Mouse (Mus musculus) limb, embryonic 11.5 days (tissue): ENCODE results near the gene Gga3. TPM values are rescaled to one million over a fixed set of nuclear protein-coding genes. Genes with fewer than 3 reads are reported as not detected.

Source experiments
- ATAC-seq: fragments of 200-750 bp; cut with Nextera tagmentation; 2 replicates; pipeline ENCODE4 v1.8.0; 2017; ENCODE audit warnings: low read depth; ENCODE audit not compliant: insufficient number of reproducible peaks, low FRiP score, low TSS enrichment
- DNase-seq: peaks from one replicate; pipeline ENCODE4 v3.0.0-alpha.2; 2015; ENCODE audit warnings: low spot score
- H3K27ac ChIP-seq: fragments of 300-500 bp; sonication (generic); replicated peaks from 2 replicates; pipeline ENCODE4 v1.5.1; 2014; ENCODE audit warnings: low read depth, mild to moderate bottlenecking, low read length
- H3K27me3 ChIP-seq: fragments of 300-500 bp; sonication (generic); 2 replicates; pipeline ENCODE4 v1.6.1; 2014; ENCODE audit warnings: mild to moderate bottlenecking, low read length, mixed read lengths; ENCODE audit not compliant: control insufficient read depth, insufficient read depth
- H3K36me3 ChIP-seq: fragments of 300-500 bp; sonication (generic); 2 replicates; pipeline ENCODE4 v1.6.1; 2014; ENCODE audit warnings: mild to moderate bottlenecking, low read length, moderate library complexity, mixed read lengths; ENCODE audit not compliant: control insufficient read depth, insufficient read depth
- H3K4me1 ChIP-seq: fragments of 300-500 bp; sonication (generic); 2 replicates; pipeline ENCODE4 v1.6.1; 2014; ENCODE audit warnings: low read length, mixed read lengths; ENCODE audit not compliant: control insufficient read depth, insufficient read depth
- H3K4me2 ChIP-seq: fragments of 300-500 bp; sonication (generic); 2 replicates; pipeline ENCODE4 v1.6.1; 2014; ENCODE audit warnings: low read depth, mild to moderate bottlenecking, moderate library complexity; ENCODE audit not compliant: severe bottlenecking
- H3K4me3 ChIP-seq: fragments of 300-500 bp; sonication (generic); 2 replicates; pipeline ENCODE4 v1.5.1; 2014; ENCODE audit warnings: low read depth, low read length
- H3K9ac ChIP-seq: fragments of 300-500 bp; sonication (generic); 2 replicates; pipeline ENCODE4 v1.6.1; 2014; ENCODE audit warnings: mild to moderate bottlenecking, low read length
- H3K9me3 ChIP-seq: fragments of 300-500 bp; sonication (generic); 2 replicates; pipeline ENCODE4 v1.6.1; 2016; ENCODE audit warnings: low read length; ENCODE audit not compliant: control insufficient read depth
- WGBS: fragments of 180-500 bp; shearing (Covaris S2); extraction: QIAGEN DNeasy Blood & Tissue Kit; methylation state at CpG from one replicate; pipeline ENCODE4 v1.1.7; 2014; 5-methylcytosine and 5-hydroxymethylcytosine counted together
- polyA plus RNA-seq: library from polyadenylated mRNA; unstranded; fragments of >200 nt; fragmentation: Nextera tagmentation; extraction: Ambion mirVana; gene quantifications from 2 replicates; pipeline ENCODE4 v1.2.1, GENCODE M21; 2014

The Gga3 gene
- polyA plus RNA-seq, 1 experiment from 2014 or later: 21.3 TPM

GRCm38 (mm10) chr11:115635484-115635883 lies 31.6 kb upstream of the Gga3 start:
- ATAC-seq: no peak
- WGBS: 72% methylated on average over 8 of the region's 8 CpGs
- Histone ChIP-seq H3K27ac (no peak overlapping the region), H3K27me3 (no peaks in the 10 kb centered on the region), H3K4me1 (no peaks in the 10 kb centered on the region), H3K9ac (no peak overlapping the region), H3K9me3 (no peaks in the 10 kb centered on the region), H3K4me2 (no peak overlapping the region), H3K36me3 (no peaks in the 10 kb centered on the region), H3K4me3 (no peak overlapping the region)
- DNase-seq: no peak

GRCm38 (mm10) chr11:115635041-115635440 lies 31.2 kb upstream of the Gga3 start:
- Histone ChIP-seq H3K36me3 (no peaks in the 10 kb centered on the region), H3K4me1 (no peaks in the 10 kb centered on the region), H3K9ac (no peak overlapping the region), H3K27ac (no peak overlapping the region), H3K9me3 (no peaks in the 10 kb centered on the region), H3K27me3 (no peaks in the 10 kb centered on the region), H3K4me3 (no peak overlapping the region), H3K4me2 (no peak overlapping the region)
- 83% methylated on average over 8 of the region's 8 CpGs for WGBS
- ATAC-seq (no peak), DNase-seq (no peak)

DNA sequence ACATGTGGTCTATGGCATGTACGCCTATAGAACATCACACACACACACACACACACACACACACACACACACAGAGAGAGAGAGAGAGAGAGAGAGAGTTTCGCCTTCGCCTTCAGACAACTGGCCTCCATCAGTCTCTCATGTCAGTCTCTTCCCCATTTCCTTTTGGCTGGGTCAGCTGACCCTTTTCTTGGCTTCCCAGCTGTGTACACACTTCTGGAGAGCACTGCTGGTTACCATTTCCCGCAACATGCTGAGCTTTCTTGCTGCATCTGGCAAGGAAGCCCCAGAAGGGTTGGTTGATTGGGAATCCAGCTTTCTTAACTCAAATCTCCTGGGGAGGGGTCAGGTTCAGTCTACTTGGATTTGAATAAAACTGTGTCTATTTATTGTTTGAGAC lies 30.3 kb upstream of the Gga3 start:
- H3K9ac ChIP-seq: no peak overlapping the region
- no peaks in the 10 kb centered on the region for H3K36me3 ChIP-seq
- 79% methylated on average over 4 of the region's 4 CpGs for WGBS
- no peak for DNase-seq
- no peaks in the 10 kb centered on the region for H3K4me1 ChIP-seq
- H3K4me2 ChIP-seq: no peak overlapping the region
- H3K27me3 ChIP-seq: no peaks in the 10 kb centered on the region
- no peaks in the 10 kb centered on the region for H3K9me3 ChIP-seq
- H3K27ac ChIP-seq: no peak overlapping the region
- no peak overlapping the region for H3K4me3 ChIP-seq
- ATAC-seq: no peak

DNA sequence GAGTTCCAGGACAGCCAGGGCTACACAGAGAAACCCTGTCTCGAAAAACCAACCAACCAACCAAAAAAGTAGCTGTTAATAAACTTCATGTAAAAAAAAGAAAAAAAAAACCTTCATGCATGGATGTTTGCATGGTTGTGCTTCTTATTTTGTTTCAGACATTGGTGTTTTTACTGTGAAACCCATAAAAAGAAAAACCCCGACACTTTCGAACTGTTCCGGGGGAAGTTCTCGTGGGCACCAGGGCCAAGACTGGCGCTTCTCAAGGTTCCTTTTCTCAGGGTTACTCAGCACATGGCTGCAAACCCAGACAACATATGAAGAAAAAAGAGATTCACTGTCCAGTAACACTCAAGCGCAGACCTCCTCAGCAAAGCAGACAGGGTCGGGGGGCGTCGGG lies 29.0 kb upstream of the Gga3 start:
- Histone ChIP-seq H3K36me3 (no peaks in the 10 kb centered on the region), H3K27ac (no peak overlapping the region), H3K4me2 (no peak overlapping the region), H3K9ac (no peak overlapping the region), H3K9me3 (no peaks in the 10 kb centered on the region), H3K4me3 (no peak overlapping the region), H3K4me1 (no peaks in the 10 kb centered on the region), H3K27me3 (no peaks in the 10 kb centered on the region)
- 90% methylated on average over 10 of the region's 10 CpGs for WGBS
- DNase-seq (no peak), ATAC-seq (no peak)

DNA sequence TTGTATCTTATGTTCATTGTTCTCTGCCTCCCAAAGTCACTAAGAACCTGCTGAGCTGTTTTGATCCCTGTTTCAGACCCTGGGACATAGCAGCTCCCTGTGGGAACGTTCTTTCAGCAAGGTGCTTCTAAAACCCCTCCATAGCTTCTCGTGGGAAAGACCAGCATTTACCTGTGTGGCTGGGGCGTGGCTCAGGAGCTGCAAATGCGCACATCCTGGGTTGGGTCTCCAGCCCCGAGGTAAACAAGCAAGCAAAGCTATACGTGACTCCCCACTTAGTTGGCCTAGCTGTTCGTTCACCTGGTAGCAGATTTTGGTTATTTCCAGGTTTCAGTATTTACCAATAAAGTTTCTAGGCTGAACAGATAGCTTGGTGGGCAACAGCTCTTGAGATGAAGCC lies 28.4 kb upstream of the Gga3 start:
- H3K36me3 ChIP-seq: no peaks in the 10 kb centered on the region
- 77% methylated on average over 7 of the region's 7 CpGs for WGBS
- no peak overlapping the region for H3K27ac ChIP-seq
- DNase-seq (no peak), ATAC-seq (no peak)
- H3K9ac ChIP-seq: no peak overlapping the region
- no peaks in the 10 kb centered on the region for H3K27me3 ChIP-seq
- H3K4me1 ChIP-seq: no peaks in the 10 kb centered on the region
- no peak overlapping the region for H3K4me2 ChIP-seq
- no peaks in the 10 kb centered on the region for H3K9me3 ChIP-seq
- no peak overlapping the region for H3K4me3 ChIP-seq

- Histone ChIP-seq H3K9me3 (no peaks in the 10 kb centered on the region), H3K27ac (no peak overlapping the region), H3K4me1 (no peaks in the 10 kb centered on the region), H3K4me2 (no peak overlapping the region), H3K4me3 (no peak overlapping the region), H3K27me3 (no peaks in the 10 kb centered on the region), H3K36me3 (no peaks in the 10 kb centered on the region), H3K9ac (no peak overlapping the region)
- ATAC-seq: no peak
- WGBS: 15% methylated on average over 3 of the region's 3 CpGs
- peak; percentile 49 for DNase-seq
Measured at GRCm38 (mm10) chr11:115631505-115631890, 27.6 kb upstream of the Gga3 start.

- no peaks in the 10 kb centered on the region for H3K9me3 ChIP-seq
- no peak for ATAC-seq
- no peaks in the 10 kb centered on the region for H3K27me3 ChIP-seq
- H3K4me2 ChIP-seq: no peak overlapping the region
- 55% methylated on average over 16 of the region's 16 CpGs for WGBS
- no peak overlapping the region for H3K27ac ChIP-seq
- DNase-seq: no peak
- no peaks in the 10 kb centered on the region for H3K36me3 ChIP-seq
- H3K4me3 ChIP-seq: no peak overlapping the region
- no peak overlapping the region for H3K9ac ChIP-seq
- no peaks in the 10 kb centered on the region for H3K4me1 ChIP-seq
Measured at GRCm38 (mm10) chr11:115630532-115631504, 27.0 kb upstream of the Gga3 start.

- H3K9me3 ChIP-seq: no peaks in the 10 kb centered on the region
- H3K4me3 ChIP-seq: no peak overlapping the region
- DNase-seq: no peak
- ATAC-seq: no peak
- no peaks in the 10 kb centered on the region for H3K27me3 ChIP-seq
- H3K4me1 ChIP-seq: no peaks in the 10 kb centered on the region
- WGBS: 87% methylated on average over 13 of the region's 13 CpGs
- H3K36me3 ChIP-seq: no peaks in the 10 kb centered on the region
- H3K27ac ChIP-seq: no peak overlapping the region
- H3K4me2 ChIP-seq: no peak overlapping the region
- H3K9ac ChIP-seq: no peak overlapping the region
Measured at GRCm38 (mm10) chr11:115629734-115630531, 26.1 kb upstream of the Gga3 start.
